Mouse (Mus musculus) kidney, adult 8-10 months (tissue): ENCODE measurements around the gene Col23a1.
A peak's percentile ranks its signal among the peaks of the same experiment; 100 is the strongest.

ENCODE experiments used
- DNase-seq, 2 experiments: peaks; one replicate each; pipeline ENCODE4 v3.0.0; 2022

Gene Col23a1

DNA sequence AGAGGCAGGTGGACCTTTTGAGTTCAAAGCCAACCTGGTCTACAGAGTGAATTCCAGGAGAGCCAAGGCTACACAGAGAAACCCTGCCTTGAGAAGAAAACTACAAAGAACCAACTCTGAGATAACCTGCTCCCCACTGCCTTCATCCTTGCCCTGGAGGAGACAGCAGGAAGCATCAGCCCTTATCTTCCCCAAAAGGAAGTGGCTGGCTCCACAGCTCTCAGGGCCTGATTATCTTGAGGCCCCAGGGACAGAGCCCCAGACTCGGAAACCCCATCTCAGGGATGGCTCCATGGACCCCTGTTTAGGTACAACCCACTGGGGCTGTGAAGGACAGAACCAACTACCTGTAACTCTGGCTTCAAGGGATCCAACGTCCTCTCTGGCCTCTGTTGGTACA, 254.7 kb downstream of the Col23a1 start:
- DNase-seq: no peak

DNA sequence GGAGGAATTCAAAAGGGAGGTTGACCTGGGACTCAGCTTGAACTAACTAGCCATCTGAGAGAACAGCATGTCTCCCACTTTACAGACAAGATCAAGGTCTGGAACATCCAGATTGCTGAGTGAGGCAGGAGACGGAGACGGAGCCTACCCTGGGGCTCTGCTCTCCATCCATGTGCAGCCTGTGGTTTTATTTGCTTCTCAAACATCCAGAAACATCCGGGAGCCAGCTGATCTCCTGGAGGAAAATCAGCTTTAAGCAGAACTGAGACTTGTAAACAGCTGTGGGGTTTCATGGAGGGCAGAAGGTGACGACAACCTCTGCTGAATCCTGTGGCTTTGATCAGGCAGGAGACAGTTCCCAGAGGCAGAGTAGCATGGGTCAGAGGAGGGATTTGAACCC, 256.1 kb downstream of the Col23a1 start:
- no peak for DNase-seq

DNA sequence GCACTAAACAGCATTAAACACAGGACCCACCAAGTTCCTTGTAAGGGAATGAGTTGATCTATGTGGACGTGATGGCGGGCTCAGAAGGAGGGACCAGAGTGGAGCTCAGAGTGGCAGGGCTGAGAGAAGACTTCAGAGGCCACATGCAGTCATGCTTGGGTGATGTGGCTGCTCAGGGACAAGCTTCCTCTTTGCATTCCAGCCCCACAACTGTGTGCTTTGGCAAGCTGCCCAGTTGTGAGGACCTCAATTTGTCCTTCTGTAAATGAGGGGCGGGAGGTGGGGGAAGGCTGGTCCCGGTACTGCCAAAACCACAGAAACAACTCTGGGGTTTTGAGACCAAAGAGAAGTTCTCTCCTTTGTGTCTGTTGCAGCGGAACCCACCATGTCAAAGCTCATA, 261.5 kb downstream of the Col23a1 start:
- peak; percentile 6 to 9 for DNase-seq

GRCm38 (mm10) chr11:51552091-51552490, 262.4 kb downstream of the Col23a1 start:
- no peak for DNase-seq

- DNase-seq: no peak
These were observed 264.9 kb downstream of the Col23a1 start for GRCm38 (mm10) chr11:51554590-51554989.

GRCm38 (mm10) chr11:51555066-51555465, 265.3 kb downstream of the Col23a1 start:
- no peak for DNase-seq

DNA sequence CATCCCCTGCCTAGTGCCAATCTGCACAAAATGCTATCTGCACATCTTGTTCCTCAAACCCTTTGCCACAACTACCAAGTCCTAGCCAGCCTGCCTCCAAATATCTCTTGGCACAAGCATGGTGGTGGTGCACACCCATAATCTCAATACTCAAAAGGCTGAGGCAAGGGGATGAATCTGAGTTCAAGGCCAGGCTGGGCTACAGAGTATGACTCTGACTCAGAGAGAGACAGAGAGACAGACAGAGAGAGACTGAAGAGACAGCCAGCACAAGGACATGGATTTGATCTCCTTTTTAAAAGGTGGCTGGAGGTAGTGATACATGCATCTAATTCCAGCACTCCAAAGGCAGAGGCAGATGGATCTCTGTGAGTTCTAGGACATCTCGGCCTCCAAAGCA, 273.6 kb downstream of the Col23a1 start:
- no peak for DNase-seq

DNA sequence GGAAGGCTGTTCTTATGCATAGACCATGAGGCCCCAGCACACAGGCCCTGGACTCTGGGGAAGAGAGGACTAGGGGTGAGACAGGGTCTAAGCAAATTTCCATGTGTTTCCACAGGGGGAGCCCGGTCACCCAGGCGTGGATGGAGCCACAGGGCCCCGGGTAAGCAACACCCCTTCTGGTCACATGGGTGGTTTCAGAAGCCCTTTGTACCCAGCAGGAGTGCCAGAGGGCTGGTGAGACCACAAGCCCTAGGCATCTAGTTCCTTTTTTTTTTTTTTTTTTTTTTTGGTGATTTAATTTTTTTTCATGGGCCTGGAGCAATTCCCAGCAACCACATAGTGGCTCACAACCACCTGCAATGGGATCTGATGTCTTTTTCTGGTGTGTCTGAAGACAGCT, 275.3 kb downstream of the Col23a1 start:
- peak; percentile 59 to 68 for DNase-seq

DNA sequence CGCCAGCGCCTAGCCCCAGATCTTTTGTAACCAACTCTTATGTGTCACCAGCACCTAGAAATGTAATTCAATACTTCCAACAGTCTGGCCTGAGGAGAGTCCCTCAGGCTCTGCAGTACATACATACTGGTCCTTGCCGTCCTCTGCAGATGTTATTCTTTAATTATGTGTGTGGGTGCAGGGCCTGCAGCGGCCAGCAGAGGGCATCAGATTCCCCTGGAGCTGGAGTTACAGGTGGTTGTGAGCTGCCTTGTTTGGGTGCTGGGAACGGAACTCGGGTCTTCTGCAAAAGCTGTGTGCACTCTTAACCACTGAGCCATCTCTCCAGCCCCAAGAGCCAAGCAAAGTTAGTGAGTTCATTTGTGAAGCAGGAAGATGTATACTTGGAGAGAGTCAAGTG, 276.2 kb downstream of the Col23a1 start:
- DNase-seq: no peak

- DNase-seq: no peak
These were observed 279.1 kb downstream of the Col23a1 start for GRCm38 (mm10) chr11:51568801-51569200.

GRCm38 (mm10) chr11:51576454-51576853, 286.7 kb downstream of the Col23a1 start:
- no peak for DNase-seq

DNA sequence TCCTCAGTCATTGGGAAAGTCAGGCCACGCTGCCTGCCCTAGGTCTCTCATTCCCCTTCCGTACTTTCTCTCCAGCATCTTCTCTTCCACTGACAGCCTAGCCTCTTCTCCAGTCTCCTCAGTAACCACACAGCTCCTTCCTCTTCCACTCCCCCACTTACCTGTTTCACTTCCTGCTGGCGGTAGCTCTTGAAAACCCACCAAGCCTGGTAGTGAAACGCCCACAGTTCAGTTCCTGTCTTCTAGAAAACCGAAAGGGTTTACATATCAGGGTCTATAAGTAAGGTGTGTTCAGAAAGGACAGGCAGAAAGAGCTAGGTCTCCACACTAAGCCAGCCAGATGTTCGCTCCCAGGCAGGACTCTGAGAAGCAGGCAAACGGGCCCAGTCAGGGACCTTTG, 287.9 kb downstream of the Col23a1 start:
- DNase-seq: no peak

DNA sequence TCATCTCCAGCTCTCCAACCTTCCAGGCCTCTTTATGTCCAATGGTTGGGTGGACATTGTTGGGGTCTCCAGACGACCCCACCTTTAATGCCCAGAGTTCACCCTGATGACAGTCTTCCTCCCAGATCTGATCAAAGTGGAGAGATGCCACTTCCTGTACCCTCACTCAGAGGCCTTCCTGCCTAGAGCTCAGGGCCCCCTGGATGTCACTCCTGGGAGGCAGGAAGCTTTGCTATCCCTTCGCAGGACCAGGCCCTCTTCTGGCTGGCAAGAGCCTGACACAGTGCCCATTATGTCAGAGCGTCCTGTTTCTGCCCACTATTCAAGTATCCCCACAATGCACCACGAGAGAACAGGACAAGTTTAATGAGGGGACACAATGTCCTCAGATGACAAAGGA, 289.3 kb downstream of the Col23a1 start:
- no peak for DNase-seq

GRCm38 (mm10) chr11:51582713-51583112, 293.0 kb downstream of the Col23a1 start:
- peak; percentile 71 to 86 for DNase-seq

- DNase-seq: no peak
These were observed 294.3 kb downstream of the Col23a1 start for GRCm38 (mm10) chr11:51584057-51584430.

- peak; percentile 98 to 99 for DNase-seq
These were observed 294.9 kb downstream of the Col23a1 start, which contains the start of gene Phykpl for GRCm38 (mm10) chr11:51584431-51585248. Gene Phykpl (plus strand): TSS chr11:51584757.

DNA sequence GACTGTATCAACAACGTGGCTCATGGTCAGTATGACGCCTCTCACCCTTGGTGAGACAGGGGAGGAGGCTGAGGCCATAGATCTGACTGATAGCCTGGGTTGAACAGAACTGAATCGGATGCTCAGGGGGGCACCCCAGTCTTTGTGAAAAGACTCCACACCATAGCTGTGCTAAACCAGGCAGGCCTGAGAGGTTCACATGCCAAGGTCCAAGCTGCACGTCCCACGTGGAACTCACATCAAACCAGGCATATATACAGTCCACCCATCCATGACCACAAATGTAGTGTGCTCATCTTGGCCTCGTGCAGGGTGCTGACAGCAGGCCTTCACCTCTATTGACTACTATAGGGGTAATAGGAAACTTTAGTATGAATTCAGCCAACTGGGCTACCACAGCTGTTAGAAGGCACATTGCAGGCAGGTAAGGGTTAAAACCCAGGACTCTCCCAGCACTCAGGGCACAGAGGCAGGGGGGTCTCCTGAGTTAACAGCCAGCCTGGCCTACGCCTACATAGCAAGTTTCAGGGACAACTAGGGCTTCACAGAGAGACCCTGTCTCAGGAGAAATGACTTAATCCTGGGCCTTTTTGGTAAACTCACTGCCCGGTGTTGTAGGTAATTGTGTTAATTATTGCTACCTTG, 296.0 kb downstream of the Col23a1 start:
- DNase-seq: no peak

- DNase-seq: no peak
These were observed 296.7 kb downstream of the Col23a1 start for GRCm38 (mm10) chr11:51586411-51586810.

GRCm38 (mm10) chr11:51587059-51587458, 297.3 kb downstream of the Col23a1 start:
- no peak for DNase-seq

- DNase-seq: no peak
These were observed 299.1 kb downstream of the Col23a1 start for GRCm38 (mm10) chr11:51588833-51589232.

- DNase-seq: no peak
These were observed 300.3 kb downstream of the Col23a1 start for GRCm38 (mm10) chr11:51590002-51590401.

- no peak for DNase-seq
These were observed 301.4 kb downstream of the Col23a1 start for GRCm38 (mm10) chr11:51591168-51591567.

DNA sequence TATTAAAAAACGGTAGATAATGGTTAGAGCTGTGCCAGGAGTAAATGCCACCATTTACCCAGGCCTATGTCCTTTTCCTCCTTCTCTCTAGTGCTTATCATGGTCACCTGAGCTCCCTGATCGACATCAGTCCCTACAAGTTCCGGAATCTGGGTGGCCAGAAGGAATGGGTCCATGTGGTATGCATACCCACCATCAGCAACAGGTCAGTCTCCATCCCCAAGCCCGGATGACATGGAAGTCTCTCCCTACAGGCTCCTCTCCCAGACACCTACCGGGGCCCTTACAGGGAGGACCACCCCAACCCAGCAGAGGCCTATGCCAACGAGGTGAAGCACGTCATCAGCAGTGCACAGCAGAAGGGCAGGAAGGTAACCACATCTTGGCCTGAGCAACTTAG, 302.2 kb downstream of the Col23a1 start:
- DNase-seq: no peak

GRCm38 (mm10) chr11:51593368-51593767, 303.6 kb downstream of the Col23a1 start:
- no peak for DNase-seq
